Mouse (Mus musculus) limb, embryonic 15.5 days (tissue): ENCODE data around the gene Ddah1. TPM values are rescaled to one million over a fixed set of nuclear protein-coding genes. Genes with fewer than 3 reads are reported as not detected.
A peak's percentile ranks its signal among the peaks of the same experiment; 100 is the strongest.

Experiments used
- ATAC-seq: fragments of 200-750 bp; cut with Nextera tagmentation; 2 replicates; pipeline ENCODE4 v1.8.0; 2017; ENCODE audit warnings: low read depth, moderate TSS enrichment; ENCODE audit not compliant: insufficient number of reproducible peaks, low FRiP score, low TSS enrichment
- H3K27ac ChIP-seq: fragments of 300-500 bp; sonication (generic); 2 replicates; pipeline ENCODE4 v1.5.1; 2015; ENCODE audit warnings: moderate library complexity, mild to moderate bottlenecking, inconsistent platforms
- H3K27me3 ChIP-seq: fragments of 300-500 bp; sonication (generic); 2 replicates; pipeline ENCODE4 v1.6.1; 2015; ENCODE audit warnings: inconsistent platforms
- H3K36me3 ChIP-seq: fragments of 300-500 bp; sonication (generic); 2 replicates; pipeline ENCODE4 v1.6.1; 2015; ENCODE audit warnings: inconsistent platforms
- H3K4me1 ChIP-seq: fragments of 300-500 bp; sonication (generic); 2 replicates; pipeline ENCODE4 v1.6.1; 2015; ENCODE audit warnings: inconsistent platforms
- H3K4me2 ChIP-seq: fragments of 300-500 bp; sonication (generic); 2 replicates; pipeline ENCODE4 v1.6.1; 2015; ENCODE audit warnings: mild to moderate bottlenecking, inconsistent platforms
- H3K4me3 ChIP-seq: fragments of 300-500 bp; sonication (generic); 2 replicates; pipeline ENCODE4 v1.5.1; 2015; ENCODE audit warnings: mild to moderate bottlenecking, inconsistent platforms
- H3K9ac ChIP-seq: fragments of 300-500 bp; sonication (generic); 2 replicates; pipeline ENCODE4 v1.6.1; 2015; ENCODE audit warnings: inconsistent platforms
- H3K9me3 ChIP-seq: fragments of 300-500 bp; sonication (generic); 2 replicates; pipeline ENCODE4 v1.6.1; 2016; ENCODE audit warnings: inconsistent platforms
- WGBS: fragments of 180-500 bp; shearing (Covaris S2); methylation state at CpG from one replicate; pipeline ENCODE4 v1.1.7; 2015; 5-methylcytosine and 5-hydroxymethylcytosine counted together
- polyA plus RNA-seq: library from polyadenylated mRNA; unstranded; fragments of >200 nt; fragmentation: Nextera tagmentation; extraction: Ambion mirVana; gene quantifications from 2 replicates; pipeline ENCODE4 v1.2.1, GENCODE M21; 2015

The Ddah1 gene
- polyA plus RNA-seq, 1 experiment from 2014 or later: 48.5 TPM

- H3K4me3 ChIP-seq: no peak overlapping the region
- H3K9ac ChIP-seq: no peak overlapping the region
- no peaks in the 10 kb centered on the region for H3K27me3 ChIP-seq
- H3K9me3 ChIP-seq: no peaks in the 10 kb centered on the region
- WGBS: 77% methylated on average over 2 of the region's 2 CpGs
- ATAC-seq: no peak
- no peaks in the 10 kb centered on the region for H3K4me1 ChIP-seq
- H3K27ac ChIP-seq: no peak overlapping the region
- no peak overlapping the region for H3K4me2 ChIP-seq
- H3K36me3 ChIP-seq: no peaks in the 10 kb centered on the region
Measured at GRCm38 (mm10) chr3:145846255-145846654, 87.8 kb downstream of the Ddah1 start.

- Histone ChIP-seq H3K4me3 (no peak overlapping the region), H3K36me3 (no peaks in the 10 kb centered on the region), H3K9ac (no peak overlapping the region), H3K4me2 (no peak overlapping the region), H3K27me3 (no peaks in the 10 kb centered on the region), H3K9me3 (no peaks in the 10 kb centered on the region; the same call in 1 of the 2 replicates), H3K27ac (no peak overlapping the region), H3K4me1 (no peaks in the 10 kb centered on the region)
- WGBS: 81% methylated on average over 5 of the region's 5 CpGs
- ATAC-seq: no peak
Measured at GRCm38 (mm10) chr3:145852041-145852440, 93.6 kb downstream of the Ddah1 start.

- WGBS: 90% methylated on average over 4 of the region's 4 CpGs
- Histone ChIP-seq H3K27me3 (no peaks in the 10 kb centered on the region), H3K4me2 (no peak overlapping the region), H3K27ac (no peak overlapping the region), H3K9me3 (peaks cover 5% of the 10 kb centered on the region), H3K36me3 (0 out of 2 replicates have a peak, but pooled peaks cover 4% of the 10 kb centered on the region), H3K4me1 (no peaks in the 10 kb centered on the region), H3K4me3 (no peak overlapping the region), H3K9ac (no peak overlapping the region)
- no peak for ATAC-seq
Measured at GRCm38 (mm10) chr3:145852800-145853199, 94.3 kb downstream of the Ddah1 start.

- Histone ChIP-seq H3K9ac (no peak overlapping the region), H3K27ac (no peak overlapping the region), H3K9me3 (peaks cover 5% of the 10 kb centered on the region), H3K4me1 (no peaks in the 10 kb centered on the region), H3K4me2 (no peak overlapping the region), H3K4me3 (no peak overlapping the region), H3K36me3 (0 out of 2 replicates have a peak, but pooled peaks cover 4% of the 10 kb centered on the region), H3K27me3 (no peaks in the 10 kb centered on the region)
- WGBS: 95% methylated on average over 4 of the region's 4 CpGs
- ATAC-seq: no peak
Measured at GRCm38 (mm10) chr3:145853713-145854112, 95.2 kb downstream of the Ddah1 start.

GRCm38 (mm10) chr3:145854427-145854826, 96.0 kb downstream of the Ddah1 start:
- H3K4me2 ChIP-seq: no peak overlapping the region
- ATAC-seq: no peak
- WGBS: 82% methylated on average over 5 of the region's 5 CpGs
- H3K27ac ChIP-seq: no peak overlapping the region
- no peak overlapping the region for H3K4me3 ChIP-seq
- H3K4me1 ChIP-seq: no peaks in the 10 kb centered on the region
- H3K9ac ChIP-seq: no peak overlapping the region
- 0 out of 2 replicates have a peak, but pooled peaks cover 4% of the 10 kb centered on the region for H3K36me3 ChIP-seq
- H3K9me3 ChIP-seq: peaks cover 5% of the 10 kb centered on the region
- H3K27me3 ChIP-seq: no peaks in the 10 kb centered on the region

- H3K9me3 ChIP-seq: peaks cover 5% of the 10 kb centered on the region
- WGBS: 85% methylated on average over 6 of the region's 6 CpGs
- no peaks in the 10 kb centered on the region for H3K4me1 ChIP-seq
- no peak overlapping the region for H3K9ac ChIP-seq
- ATAC-seq: no peak
- H3K36me3 ChIP-seq: 0 out of 2 replicates have a peak, but pooled peaks cover 4% of the 10 kb centered on the region
- no peak overlapping the region for H3K4me3 ChIP-seq
- no peaks in the 10 kb centered on the region for H3K27me3 ChIP-seq
- no peak overlapping the region for H3K4me2 ChIP-seq
- H3K27ac ChIP-seq: no peak overlapping the region
Measured at GRCm38 (mm10) chr3:145855299-145855698, 96.8 kb downstream of the Ddah1 start.

- Histone ChIP-seq H3K27me3 (no peaks in the 10 kb centered on the region), H3K27ac (no peak overlapping the region), H3K9me3 (peaks cover 5% of the 10 kb centered on the region), H3K4me2 (no peak overlapping the region), H3K36me3 (0 out of 2 replicates have a peak, but pooled peaks cover 4% of the 10 kb centered on the region), H3K4me1 (no peaks in the 10 kb centered on the region), H3K9ac (no peak overlapping the region), H3K4me3 (no peak overlapping the region)
- no peak for ATAC-seq
- WGBS: 90% methylated on average over 5 of the region's 5 CpGs
Measured at GRCm38 (mm10) chr3:145858388-145858787, 99.9 kb downstream of the Ddah1 start.

- H3K4me2 ChIP-seq: no peak overlapping the region
- H3K36me3 ChIP-seq: 0 out of 2 replicates have a peak, but pooled peaks cover 1% of the 10 kb centered on the region
- H3K9ac ChIP-seq: no peak overlapping the region
- H3K4me1 ChIP-seq: 0 out of 2 replicates have a peak, but pooled peaks cover 3% of the 10 kb centered on the region
- no peak overlapping the region for H3K4me3 ChIP-seq
- WGBS: 47% methylated on average over 4 of the region's 4 CpGs
- ATAC-seq: no peak
- 0 out of 2 replicates have a peak, but pooled peaks cover under 1% of the 10 kb centered on the region for H3K9me3 ChIP-seq
- no peak overlapping the region for H3K27ac ChIP-seq
- H3K27me3 ChIP-seq: no peaks in the 10 kb centered on the region
Measured at GRCm38 (mm10) chr3:145862521-145862920, 104.0 kb downstream of the Ddah1 start.

- ATAC-seq: no peak
- no peak overlapping the region for H3K4me3 ChIP-seq
- H3K9me3 ChIP-seq: no peaks in the 10 kb centered on the region
- H3K36me3 ChIP-seq: no peaks in the 10 kb centered on the region
- peak overlapping the region; percentile 50 for H3K27ac ChIP-seq
- 59% methylated on average over 8 of the region's 8 CpGs for WGBS
- no peaks in the 10 kb centered on the region for H3K27me3 ChIP-seq
- H3K4me1 ChIP-seq: 0 out of 2 replicates have a peak, but pooled peaks cover 3% of the 10 kb centered on the region
- H3K4me2 ChIP-seq: no peak overlapping the region
- no peak overlapping the region for H3K9ac ChIP-seq
Measured at GRCm38 (mm10) chr3:145864033-145864712, 105.7 kb downstream of the Ddah1 start.

GRCm38 (mm10) chr3:145864713-145865233, 106.3 kb downstream of the Ddah1 start:
- peak overlapping the region; percentile 50 for H3K27ac ChIP-seq

GRCm38 (mm10) chr3:145872680-145873079, 114.2 kb downstream of the Ddah1 start:
- Histone ChIP-seq H3K9ac (no peak overlapping the region), H3K27ac (no peak overlapping the region), H3K27me3 (no peaks in the 10 kb centered on the region), H3K9me3 (no peaks in the 10 kb centered on the region), H3K36me3 (no peaks in the 10 kb centered on the region), H3K4me1 (peaks cover 5% of the 10 kb centered on the region; the same call in 1 of the 2 replicates), H3K4me2 (no peak overlapping the region), H3K4me3 (no peak overlapping the region)
- 91% methylated on average over 9 of the region's 9 CpGs for whole genome bisulfite sequencing
- no peak for ATAC-seq

More at GRCm38 (mm10) chr3:145864713-145865233, 106.3 kb downstream of the Ddah1 start:
- ATAC-seq: no peak
- no peaks in the 10 kb centered on the region for H3K27me3 ChIP-seq
- H3K4me3 ChIP-seq: no peak overlapping the region
- H3K4me2 ChIP-seq: no peak overlapping the region
- no peaks in the 10 kb centered on the region for H3K36me3 ChIP-seq
- WGBS: 89% methylated on average over 7 of the region's 10 CpGs
- H3K9me3 ChIP-seq: no peaks in the 10 kb centered on the region
- H3K9ac ChIP-seq: no peak overlapping the region
- H3K4me1 ChIP-seq: 0 out of 2 replicates have a peak, but pooled peaks cover 3% of the 10 kb centered on the region

GRCm38 (mm10) chr3:145873271-145873670, 114.8 kb downstream of the Ddah1 start:
- Histone ChIP-seq H3K4me1 (peaks cover 5% of the 10 kb centered on the region; the same call in 1 of the 2 replicates), H3K9me3 (no peaks in the 10 kb centered on the region), H3K27ac (no peak overlapping the region), H3K27me3 (no peaks in the 10 kb centered on the region), H3K36me3 (no peaks in the 10 kb centered on the region), H3K4me2 (no peak overlapping the region), H3K4me3 (no peak overlapping the region), H3K9ac (no peak overlapping the region)
- 87% methylated on average over 1 of the region's 1 CpGs for WGBS
- ATAC-seq: no peak
